Mouse (Mus musculus) right cerebral cortex, postnatal 14 days (tissue): ENCODE measurements around the gene Immp2l.
"Not testable (repeated sequence)": the region's sequence is repeated elsewhere in the genome, so short reads cannot be mapped to it uniquely, and the experiment has no call there.

Experiments
- DNase-seq: peaks from one replicate; pipeline ENCODE4 v3.0.0; 2022

The Immp2l gene

GRCm38 (mm10) chr12:41724585-41724984, 700.7 kb downstream of the Immp2l start:
- no peak for DNase-seq

- no peak for DNase-seq
Measured at GRCm38 (mm10) chr12:41726720-41727119, 702.8 kb downstream of the Immp2l start.

DNA sequence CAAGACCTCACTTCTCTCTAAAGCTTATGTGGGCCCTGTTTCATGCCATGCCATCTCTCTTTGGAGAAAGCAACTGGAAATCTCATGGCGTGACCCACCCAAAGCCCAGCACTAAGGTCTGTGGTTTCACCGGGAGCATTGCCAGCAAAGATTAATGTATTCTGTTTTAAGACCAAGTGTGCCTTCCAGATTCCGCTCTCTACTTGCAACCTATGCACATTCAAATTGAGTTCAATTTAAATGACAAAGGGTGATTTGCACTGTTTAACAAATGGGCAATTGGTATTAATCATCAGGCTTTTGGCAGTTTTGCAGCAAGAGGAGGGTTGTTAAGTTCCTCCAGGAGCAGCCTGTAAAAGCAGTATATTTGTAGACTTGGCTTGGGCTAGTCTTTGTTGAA, 703.3 kb downstream of the Immp2l start:
- no peak for DNase-seq

- DNase-seq = no peak
Measured at GRCm38 (mm10) chr12:41727764-41728338, 704.0 kb downstream of the Immp2l start.

GRCm38 (mm10) chr12:41728467-41728866, 704.6 kb downstream of the Immp2l start:
- DNase-seq = no peak

- no peak for DNase-seq
Measured at GRCm38 (mm10) chr12:41729780-41730179, 705.9 kb downstream of the Immp2l start.

DNA sequence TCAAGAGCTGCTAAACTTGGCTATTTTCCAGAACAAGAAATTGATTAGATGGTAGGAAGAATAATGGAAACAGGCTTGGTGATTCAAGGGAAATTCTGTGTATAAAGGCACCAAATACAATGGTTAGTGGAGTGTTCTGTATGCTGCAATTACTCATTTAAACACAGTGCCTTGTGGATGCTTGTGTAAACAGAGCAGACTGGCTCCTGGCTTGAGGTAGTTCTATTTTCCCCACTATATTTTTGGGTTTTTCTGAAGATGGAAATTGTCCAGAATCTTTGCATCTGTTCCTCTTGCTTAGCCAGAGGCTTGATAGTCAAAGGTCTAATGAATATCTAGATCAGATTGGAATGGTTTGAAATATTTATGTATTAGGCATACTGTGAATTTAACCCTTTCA, 709.3 kb downstream of the Immp2l start:
- DNase-seq = no peak

- no peak for DNase-seq
Measured at GRCm38 (mm10) chr12:41742887-41743286, 719.0 kb downstream of the Immp2l start.

DNA sequence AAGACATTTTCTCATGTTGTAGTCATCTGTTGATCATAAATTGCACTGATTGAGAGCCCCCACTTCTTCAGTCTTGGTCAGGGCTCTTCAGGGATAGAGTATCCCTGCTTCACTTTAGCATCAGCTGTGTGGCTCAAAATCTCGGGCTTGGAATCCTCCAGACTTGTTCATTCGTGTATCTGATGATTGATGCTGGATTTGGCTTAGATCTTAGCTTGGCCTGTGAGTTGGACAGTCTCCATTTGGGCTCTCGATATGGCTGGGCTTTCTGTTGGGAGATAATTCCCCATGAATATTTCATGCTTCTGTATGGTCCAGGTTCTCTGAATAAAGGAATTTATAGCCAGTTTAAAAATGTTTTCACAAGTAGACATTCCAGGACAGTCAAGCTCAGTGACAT, 739.5 kb downstream of the Immp2l start:
- DNase-seq = no peak

DNA sequence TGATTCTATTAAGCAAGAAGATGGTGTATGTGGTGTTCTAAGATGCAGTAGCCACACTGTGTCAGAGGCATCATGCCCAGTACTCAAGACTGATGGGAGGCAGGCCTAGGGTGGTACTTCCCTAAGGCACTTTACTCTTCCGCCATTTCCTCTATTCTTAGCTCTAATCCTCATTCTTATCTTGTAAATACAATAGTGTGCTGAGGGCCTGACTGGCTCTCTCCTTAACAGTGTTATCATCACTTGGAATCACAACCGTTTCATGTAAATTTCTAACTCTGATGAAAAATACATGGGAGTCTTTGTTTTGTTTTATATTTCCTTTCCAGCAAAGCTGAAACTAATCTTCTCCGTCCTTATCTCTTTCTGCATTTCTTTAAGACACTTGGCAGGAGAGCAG, 750.1 kb downstream of the Immp2l start:
- DNase-seq = no peak

- DNase-seq = no peak
Measured at GRCm38 (mm10) chr12:41774623-41775323, 750.9 kb downstream of the Immp2l start.

- not testable (repeated sequence) for DNase-seq
Measured at GRCm38 (mm10) chr12:41777762-41778161, 753.9 kb downstream of the Immp2l start.

DNA sequence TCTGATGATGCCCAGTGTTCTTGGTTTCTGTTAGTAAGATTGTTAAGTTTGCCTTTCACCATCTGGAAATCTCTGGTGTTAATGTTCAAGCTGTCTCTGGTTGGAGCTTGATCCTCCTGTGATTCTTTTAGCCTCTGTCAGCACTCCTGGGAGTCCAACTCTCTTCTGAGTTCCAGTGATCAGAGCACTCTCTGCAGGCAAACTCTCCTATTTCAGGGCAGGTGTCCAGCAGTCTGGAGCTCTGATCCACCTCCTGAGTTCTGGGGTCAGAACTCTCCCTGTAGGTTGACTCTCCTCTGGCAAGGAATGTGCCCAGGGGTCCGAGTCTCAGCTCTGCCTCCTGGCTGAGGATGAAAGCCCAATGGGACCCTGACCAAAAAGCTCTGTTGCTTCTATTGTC, 769.8 kb downstream of the Immp2l start:
- not testable (repeated sequence) for DNase-seq

DNA sequence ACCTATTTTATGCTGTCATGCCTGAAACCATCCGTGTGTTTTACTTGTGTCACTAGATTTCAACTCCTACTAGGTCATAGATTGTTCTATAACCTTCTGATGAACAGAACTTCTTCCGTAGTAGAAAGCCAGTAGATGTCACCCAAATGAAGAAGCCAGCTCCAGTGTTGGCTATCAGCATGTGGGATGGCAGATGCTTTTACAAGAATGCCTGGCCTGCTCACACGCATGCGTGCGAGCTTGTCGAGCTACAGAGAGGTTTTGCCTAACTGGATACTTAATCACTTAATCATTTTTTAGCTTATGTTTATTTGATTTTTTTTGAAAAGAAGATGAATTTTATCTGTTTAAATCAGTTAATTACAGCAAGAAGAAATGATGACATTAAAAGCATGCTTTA, 805.6 kb downstream of the Immp2l start:
- no peak for DNase-seq

DNA sequence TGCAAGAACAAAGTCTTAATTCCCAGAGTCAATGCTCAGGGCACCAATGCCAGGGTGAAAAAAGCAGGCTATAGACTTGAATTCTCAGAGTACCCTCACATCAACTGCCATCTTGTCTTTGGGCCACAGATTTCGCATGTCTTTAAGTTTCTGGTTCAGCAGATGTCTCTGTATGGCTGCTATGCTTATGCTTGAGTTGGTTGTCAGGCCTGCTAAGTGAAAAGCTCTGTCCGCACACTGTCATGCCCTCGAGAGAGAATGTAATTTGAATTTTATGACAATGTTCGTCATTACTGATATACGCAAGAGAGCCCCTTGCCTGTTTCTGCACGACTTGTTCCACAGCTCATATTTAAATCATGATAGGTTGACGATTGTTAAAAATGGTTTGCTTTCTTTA, 807.8 kb downstream of the Immp2l start:
- DNase-seq = no peak

GRCm38 (mm10) chr12:41834646-41835045, 810.8 kb downstream of the Immp2l start:
- no peak for DNase-seq

GRCm38 (mm10) chr12:41838334-41838847, 814.5 kb downstream of the Immp2l start:
- DNase-seq = no peak

DNA sequence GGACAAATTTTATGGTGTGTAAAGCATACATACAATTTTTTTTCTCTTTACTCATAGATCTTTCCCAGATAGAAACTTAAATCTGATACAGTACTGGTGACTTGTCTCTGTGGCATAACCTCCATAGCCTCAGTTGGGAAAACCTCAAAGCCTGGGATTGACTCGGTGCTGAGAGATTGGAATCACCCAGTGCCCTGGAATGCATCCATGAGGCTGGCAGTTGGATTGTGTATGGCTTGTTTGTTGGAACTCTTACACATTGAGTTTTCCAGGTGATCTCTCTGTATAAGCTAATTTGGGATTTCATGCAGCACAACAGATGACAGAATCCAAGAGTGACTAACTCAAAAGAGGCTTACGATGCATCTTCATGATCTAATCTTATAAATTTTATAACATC, 815.4 kb downstream of the Immp2l start:
- no peak for DNase-seq

- no peak for DNase-seq
Measured at GRCm38 (mm10) chr12:41842694-41843329, 818.9 kb downstream of the Immp2l start.

GRCm38 (mm10) chr12:41851896-41852470, 828.1 kb downstream of the Immp2l start:
- no peak for DNase-seq

DNA sequence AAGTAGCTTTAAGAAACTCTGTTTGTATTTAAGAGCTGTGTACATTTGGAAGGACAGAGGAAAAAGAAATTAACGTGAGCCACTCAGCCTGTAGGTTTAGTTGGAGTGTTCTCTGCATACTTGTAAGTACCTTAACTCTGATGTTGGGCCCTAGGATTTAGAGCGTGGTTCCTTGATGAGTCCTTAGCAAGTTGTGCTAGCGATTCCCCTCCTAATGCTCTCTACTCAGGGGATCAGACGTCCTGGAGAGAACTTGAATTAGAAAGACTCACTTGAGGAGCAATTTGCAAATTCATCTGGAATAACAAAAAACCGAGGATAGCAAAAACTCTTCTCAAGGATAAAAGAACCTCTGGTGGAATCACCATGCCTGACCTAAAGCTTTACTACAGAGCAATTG, 835.8 kb downstream of the Immp2l start:
- not testable (repeated sequence) for DNase-seq

- no peak for DNase-seq
Measured at GRCm38 (mm10) chr12:41868317-41868716, 844.4 kb downstream of the Immp2l start.

GRCm38 (mm10) chr12:41874015-41874414, 850.1 kb downstream of the Immp2l start:
- no peak for DNase-seq
